Mouse (Mus musculus) neural tube, embryonic 14.5 days (tissue): Measurements from ENCODE around the gene Trim67. TPM values are rescaled to one million over a fixed set of nuclear protein-coding genes. Genes with fewer than 3 reads are reported as not detected.

Source experiments
- ATAC-seq: fragments of 200-750 bp; cut with Nextera tagmentation; 2 replicates; pipeline ENCODE4 v1.8.0; 2017; ENCODE audit warnings: low read depth, mild to moderate bottlenecking, moderate TSS enrichment, moderate library complexity
- H3K27ac ChIP-seq: fragments of 300-500 bp; sonication (generic); 2 replicates; pipeline ENCODE4 v1.5.1; 2014; ENCODE audit warnings: low read depth, mild to moderate bottlenecking, control low read depth, low read length, moderate library complexity, mixed read lengths
- H3K27me3 ChIP-seq: fragments of 300-500 bp; sonication (generic); 2 replicates; pipeline ENCODE4 v1.6.1; 2014; ENCODE audit warnings: low read length; ENCODE audit not compliant: control insufficient read depth, insufficient read depth
- H3K36me3 ChIP-seq: fragments of 300-500 bp; sonication (generic); 2 replicates; pipeline ENCODE4 v1.6.1; 2014; ENCODE audit warnings: low read length, mixed read lengths; ENCODE audit not compliant: control insufficient read depth, insufficient read depth
- H3K4me1 ChIP-seq: fragments of 300-500 bp; sonication (generic); 2 replicates; pipeline ENCODE4 v1.6.1; 2014; ENCODE audit warnings: low read length; ENCODE audit not compliant: control insufficient read depth, insufficient read depth
- H3K4me2 ChIP-seq: fragments of 300-500 bp; sonication (generic); 2 replicates; pipeline ENCODE4 v1.6.1; 2014; ENCODE audit warnings: mild to moderate bottlenecking, low read depth, low read length, control low read depth
- H3K4me3 ChIP-seq: fragments of 300-500 bp; sonication (generic); 2 replicates; pipeline ENCODE4 v1.5.1; 2014; ENCODE audit warnings: low read depth, low read length, control low read depth, mixed read lengths
- H3K9ac ChIP-seq: fragments of 300-500 bp; sonication (generic); replicated peaks from 2 replicates; pipeline ENCODE4 v1.6.1; 2014; ENCODE audit warnings: low read depth, mild to moderate bottlenecking, control low read depth, low read length, mixed read lengths
- H3K9me3 ChIP-seq: fragments of 300-500 bp; sonication (generic); 2 replicates; pipeline ENCODE4 v1.6.1; 2016; ENCODE audit warnings: low read length; ENCODE audit not compliant: control insufficient read depth
- WGBS: fragments of 180-500 bp; shearing (Covaris S2); extraction: QIAGEN DNeasy Blood & Tissue Kit; methylation state at CpG from one replicate; pipeline ENCODE4 v1.1.7; 2014; 5-methylcytosine and 5-hydroxymethylcytosine counted together
- polyA plus RNA-seq: library from polyadenylated mRNA; unstranded; fragments of >200 nt; fragmentation: Nextera tagmentation; extraction: Ambion mirVana; gene quantifications from 2 replicates; pipeline ENCODE4 v1.2.1, GENCODE M21; 2014

Gene Trim67
- polyA plus RNA-seq, 1 experiment from 2014 or later: 42.7 TPM

DNA sequence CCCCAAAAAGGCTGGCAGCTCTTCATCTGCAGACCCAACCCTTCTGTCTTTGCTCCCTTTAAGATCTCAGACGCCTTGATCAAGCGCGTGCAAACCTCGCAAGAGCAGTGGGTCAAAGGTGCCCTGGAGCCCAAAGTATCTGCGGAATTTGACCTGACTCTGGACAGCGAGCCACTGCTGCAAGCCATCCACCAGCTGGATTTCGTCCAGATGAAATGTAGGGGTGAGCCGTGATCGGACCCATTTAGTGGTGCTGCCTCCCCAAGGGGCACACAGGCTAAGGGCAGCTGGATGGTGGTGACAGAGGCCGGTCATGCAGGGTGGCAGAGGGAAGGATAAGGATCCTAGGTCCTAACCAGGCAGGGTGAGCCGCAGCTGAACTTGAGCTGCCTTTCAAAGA, 27.2 kb downstream of the Trim67 start:
- 77% methylated on average over 11 of the region's 11 CpGs for WGBS
- Histone ChIP-seq H3K9ac (no peak overlapping the region), H3K36me3 (peaks cover 43% of the 10 kb centered on the region)

DNA sequence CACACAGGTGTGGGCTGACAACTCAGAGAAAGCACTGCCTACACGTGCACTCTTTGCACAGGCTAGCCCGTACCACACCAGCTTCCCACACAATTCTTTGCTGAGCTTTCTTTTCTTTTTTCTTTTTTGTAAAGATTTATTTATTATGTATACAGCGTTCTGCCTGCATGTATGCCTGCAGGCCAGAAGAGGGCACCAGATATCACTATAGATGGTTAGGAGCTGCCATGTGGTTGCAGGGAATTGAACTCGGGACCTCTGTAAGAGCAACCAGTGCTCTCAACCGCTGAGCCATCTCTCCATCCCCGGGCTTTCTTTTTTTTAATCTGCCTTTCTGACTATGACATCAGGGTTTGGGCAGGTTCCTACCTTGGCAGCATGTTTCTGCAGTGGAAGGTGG, 30.6 kb downstream of the Trim67 start:
- H3K4me1 ChIP-seq: no peaks in the 10 kb centered on the region
- WGBS: 76% methylated on average over 6 of the region's 6 CpGs

More for the DNA sequence above, 27.2 kb downstream of the Trim67 start:
- no peak for ATAC-seq
- no peak overlapping the region for H3K4me3 ChIP-seq
- H3K27me3 ChIP-seq: no peaks in the 10 kb centered on the region
- no peaks in the 10 kb centered on the region for H3K9me3 ChIP-seq
- H3K4me1 ChIP-seq: no peaks in the 10 kb centered on the region
- H3K4me2 ChIP-seq: no peak overlapping the region
- H3K27ac ChIP-seq: no peak overlapping the region

DNA sequence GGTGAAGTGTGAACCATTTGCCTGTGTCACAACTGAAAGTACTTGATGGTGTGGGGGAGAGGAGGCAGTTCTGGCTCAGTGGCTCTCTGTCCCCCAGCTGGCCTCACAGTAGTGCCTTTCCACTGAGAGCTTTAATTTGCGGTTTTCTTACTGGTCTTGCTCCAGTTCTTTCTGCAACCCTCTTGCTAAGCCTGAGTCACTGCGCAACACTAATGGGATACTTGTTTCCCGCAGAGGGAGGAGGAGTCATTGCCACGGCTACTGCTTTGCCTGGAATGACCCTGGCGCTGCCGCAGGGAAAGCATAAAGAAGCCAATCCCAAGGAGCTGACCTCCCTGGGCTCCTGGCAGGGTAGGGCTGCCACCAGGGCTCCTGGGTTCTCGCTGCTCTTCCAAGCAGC, 33.8 kb downstream of the Trim67 start:
- no peak for ATAC-seq
- Histone ChIP-seq H3K9ac (no peak overlapping the region), H3K4me1 (no peaks in the 10 kb centered on the region), H3K27ac (no peak overlapping the region), H3K27me3 (no peaks in the 10 kb centered on the region), H3K4me2 (no peak overlapping the region), H3K9me3 (no peaks in the 10 kb centered on the region), H3K4me3 (no peak overlapping the region), H3K36me3 (peaks cover 37% of the 10 kb centered on the region)
- WGBS: 25% methylated on average over 7 of the region's 7 CpGs

More for the DNA sequence above, 30.6 kb downstream of the Trim67 start:
- Histone ChIP-seq H3K4me2 (no peak overlapping the region), H3K4me3 (no peak overlapping the region), H3K36me3 (peaks cover 22% of the 10 kb centered on the region), H3K27ac (no peak overlapping the region), H3K9me3 (no peaks in the 10 kb centered on the region), H3K27me3 (no peaks in the 10 kb centered on the region), H3K9ac (no peak overlapping the region)
- no peak for ATAC-seq

DNA sequence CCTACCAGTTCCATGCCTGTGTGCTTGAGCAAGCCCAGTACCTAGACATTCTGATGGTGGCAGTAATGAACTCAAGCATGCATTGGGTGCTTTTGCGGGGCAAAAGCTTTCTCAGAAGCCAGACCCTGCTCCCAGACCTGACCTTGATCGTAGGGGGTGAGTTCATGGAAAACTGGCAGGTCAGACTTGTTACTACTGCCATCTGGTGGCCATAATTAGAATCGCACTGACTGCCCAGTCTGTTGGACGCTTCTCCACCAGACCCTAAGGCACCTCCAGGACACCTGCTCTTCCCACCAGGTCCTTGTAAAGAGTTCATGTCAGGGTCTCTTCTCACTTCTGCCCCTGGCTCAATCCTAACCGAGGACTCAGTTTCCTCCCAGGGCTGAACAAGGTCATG, 34.5 kb downstream of the Trim67 start:
- ATAC-seq: no peak; the same call in 1 of the 2 replicates
- no peaks in the 10 kb centered on the region for H3K27me3 ChIP-seq
- no peak overlapping the region for H3K27ac ChIP-seq
- WGBS: 3% methylated on average over 5 of the region's 5 CpGs
- no peak overlapping the region for H3K4me3 ChIP-seq
- no peaks in the 10 kb centered on the region for H3K4me1 ChIP-seq
- H3K9ac ChIP-seq: no peak overlapping the region
- peaks cover 33% of the 10 kb centered on the region; the same call in 1 of the 2 replicates for H3K36me3 ChIP-seq
- H3K4me2 ChIP-seq: no peak overlapping the region
- H3K9me3 ChIP-seq: no peaks in the 10 kb centered on the region

DNA sequence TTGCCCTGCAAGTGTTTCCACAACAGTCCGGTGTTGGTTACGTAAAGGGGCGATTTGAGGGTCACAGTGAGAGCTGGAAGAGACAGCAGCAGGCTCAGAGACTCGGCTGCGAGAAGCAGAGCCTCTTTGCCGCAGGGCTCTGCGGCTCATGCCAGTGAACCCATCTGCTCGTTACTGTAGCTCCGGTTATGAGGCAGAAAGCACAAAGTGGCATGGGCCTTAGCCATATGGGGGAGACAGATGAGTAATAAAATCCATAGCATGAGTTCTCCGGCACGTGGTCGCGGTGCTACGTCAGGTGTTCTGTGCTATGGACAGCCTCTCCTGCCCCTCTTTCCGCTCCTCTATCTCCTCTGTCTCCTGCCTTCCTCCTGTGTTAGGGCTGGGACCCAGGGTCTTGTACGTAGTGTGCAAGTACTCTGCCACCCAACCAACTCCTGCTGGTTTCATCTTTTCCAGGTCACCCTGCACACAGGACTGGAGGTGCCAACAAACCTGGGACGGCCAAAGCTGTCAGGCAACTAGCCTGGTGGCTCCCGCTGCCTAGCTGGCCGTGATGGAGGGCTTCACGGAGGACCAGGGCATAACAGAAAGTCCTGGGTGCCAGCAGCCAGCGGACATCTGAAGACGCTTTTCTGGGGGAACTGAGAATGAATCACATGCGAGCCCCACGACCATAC, 35.8 kb downstream of the Trim67 start:
- Histone ChIP-seq H3K4me3 (no peak overlapping the region), H3K9ac (no peak overlapping the region), H3K4me1 (no peaks in the 10 kb centered on the region), H3K4me2 (no peak overlapping the region), H3K27me3 (no peaks in the 10 kb centered on the region), H3K36me3 (peaks cover 21% of the 10 kb centered on the region; the same call in 1 of the 2 replicates), H3K27ac (no peak overlapping the region), H3K9me3 (no peaks in the 10 kb centered on the region)
- ATAC-seq: no peak
- WGBS: 76% methylated on average over 24 of the region's 24 CpGs

DNA sequence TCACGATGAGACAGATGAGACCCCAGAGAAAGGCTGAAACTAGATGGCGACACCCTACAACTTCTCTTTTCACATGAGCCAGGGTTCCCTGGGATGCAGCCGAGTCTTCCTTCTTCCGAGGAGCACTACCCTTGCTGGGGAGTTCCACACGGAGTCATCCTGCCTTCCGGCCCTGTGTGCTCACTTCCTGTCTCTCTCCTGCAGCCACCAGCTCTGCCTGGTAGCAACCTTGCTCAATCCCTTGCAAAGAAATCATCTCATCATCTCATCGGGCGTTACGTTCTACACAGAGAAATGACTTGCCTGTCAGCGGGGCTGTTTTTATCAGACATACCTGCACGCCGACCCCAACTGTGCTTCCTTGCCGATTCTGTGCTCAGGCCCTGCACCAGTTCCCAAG, 37.2 kb downstream of the Trim67 start:
- peaks cover 17% of the 10 kb centered on the region; the same call in 1 of the 2 replicates for H3K36me3 ChIP-seq
- no peaks in the 10 kb centered on the region for H3K9me3 ChIP-seq
- no peaks in the 10 kb centered on the region for H3K4me1 ChIP-seq
- H3K27me3 ChIP-seq: no peaks in the 10 kb centered on the region
- no peak overlapping the region for H3K4me2 ChIP-seq
- 81% methylated on average over 13 of the region's 13 CpGs for WGBS
- ATAC-seq: no peak
- no peak overlapping the region for H3K9ac ChIP-seq
- no peak overlapping the region for H3K4me3 ChIP-seq
- no peak overlapping the region for H3K27ac ChIP-seq

DNA sequence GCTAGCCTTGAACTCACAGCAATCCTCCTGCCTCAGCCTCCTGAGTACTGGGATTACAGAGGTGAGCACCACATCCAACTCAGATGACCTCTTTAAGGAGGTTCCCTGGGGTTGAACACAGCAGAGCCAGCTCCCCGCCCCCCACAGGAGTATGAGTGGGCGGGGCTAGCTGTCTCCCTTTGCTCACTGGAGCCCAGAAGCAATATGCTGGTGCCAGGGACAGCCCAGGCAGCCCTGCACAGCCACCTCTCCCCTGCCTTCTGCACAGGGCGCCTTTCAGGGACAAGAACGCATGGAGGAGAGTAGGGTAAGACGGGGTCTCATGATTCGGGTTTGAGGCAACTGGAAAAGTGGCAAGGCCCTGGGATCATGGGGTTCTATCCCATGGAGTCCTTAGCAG, 38.6 kb downstream of the Trim67 start:
- WGBS: 84% methylated on average over 6 of the region's 6 CpGs
- no peaks in the 10 kb centered on the region for H3K27me3 ChIP-seq
- H3K27ac ChIP-seq: no peak overlapping the region
- H3K4me1 ChIP-seq: no peaks in the 10 kb centered on the region
- H3K9me3 ChIP-seq: no peaks in the 10 kb centered on the region
- no peak overlapping the region for H3K4me3 ChIP-seq
- no peak for ATAC-seq
- H3K9ac ChIP-seq: no peak overlapping the region
- no peak overlapping the region for H3K4me2 ChIP-seq
- H3K36me3 ChIP-seq: peaks cover 17% of the 10 kb centered on the region; the same call in 1 of the 2 replicates

DNA sequence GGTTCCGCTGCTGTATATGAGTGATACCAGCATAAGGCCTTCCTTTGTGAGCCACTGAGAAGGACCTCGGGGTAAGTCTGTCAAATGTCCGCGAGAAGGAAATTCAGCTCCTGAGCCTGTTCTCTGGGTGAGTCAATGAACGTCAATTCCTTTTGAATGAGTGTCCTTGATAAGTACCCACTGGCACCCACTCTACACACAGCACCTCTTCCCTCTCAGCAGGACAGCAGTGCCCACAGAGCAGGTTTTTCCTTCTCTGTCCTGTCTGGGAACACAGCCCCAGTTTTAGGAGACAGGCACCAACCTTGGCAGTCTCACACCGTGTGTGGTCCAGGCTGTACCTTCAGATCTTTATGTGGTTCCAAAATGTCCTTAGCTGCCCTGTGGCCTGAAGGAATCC, 39.0 kb downstream of the Trim67 start:
- no peak for ATAC-seq
- Histone ChIP-seq H3K4me1 (no peaks in the 10 kb centered on the region), H3K4me3 (no peak overlapping the region), H3K27ac (no peak overlapping the region), H3K9me3 (no peaks in the 10 kb centered on the region), H3K36me3 (peaks cover 17% of the 10 kb centered on the region; the same call in 1 of the 2 replicates), H3K9ac (no peak overlapping the region), H3K27me3 (no peaks in the 10 kb centered on the region), H3K4me2 (no peak overlapping the region)
- 91% methylated on average over 6 of the region's 6 CpGs for WGBS

DNA sequence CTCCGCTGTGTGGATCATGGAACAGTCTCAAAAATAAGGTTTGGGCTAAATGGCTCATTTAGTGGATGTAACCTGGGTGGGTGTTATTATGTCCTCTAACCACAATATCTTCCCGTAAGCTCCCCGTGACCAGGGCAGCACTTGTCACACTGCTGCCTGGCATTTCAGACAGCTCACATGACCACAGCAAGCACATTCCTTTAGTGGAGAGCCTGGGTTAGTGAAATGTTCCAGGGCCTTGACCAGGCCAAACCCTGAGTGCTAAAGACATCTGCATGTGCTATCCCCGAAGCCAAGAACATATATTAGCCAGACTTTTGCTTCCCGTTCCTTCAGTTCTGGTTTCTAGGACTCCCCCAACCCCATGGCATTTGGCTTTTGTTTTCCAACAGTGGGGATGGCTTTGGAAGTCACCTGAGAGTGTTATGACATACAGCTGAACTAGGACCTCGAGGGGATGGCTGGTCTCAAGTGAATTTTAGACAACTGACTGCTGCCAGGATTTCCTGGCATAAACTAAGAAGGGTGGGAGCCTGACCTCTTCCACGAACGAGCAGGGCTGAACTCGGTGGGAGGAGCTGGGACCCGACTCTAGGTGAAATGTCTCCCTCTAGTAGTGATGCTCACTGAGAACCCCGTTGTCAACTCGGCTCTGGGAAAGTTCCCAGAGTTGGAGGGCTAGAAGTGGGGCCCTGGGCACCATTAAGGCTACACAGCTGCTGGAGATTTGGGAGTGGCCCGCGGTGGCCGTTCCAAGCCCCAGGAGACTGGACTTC, 40.7 kb downstream of the Trim67 start:
- WGBS: 48% methylated on average over 15 of the region's 15 CpGs
- Histone ChIP-seq H3K36me3 (peaks cover 21% of the 10 kb centered on the region; the same call in 1 of the 2 replicates), H3K9ac (no peak overlapping the region), H3K4me3 (no peak overlapping the region), H3K27me3 (no peaks in the 10 kb centered on the region), H3K9me3 (no peaks in the 10 kb centered on the region), H3K27ac (no peak overlapping the region), H3K4me2 (no peak overlapping the region), H3K4me1 (no peaks in the 10 kb centered on the region)
- ATAC-seq: no peak
